Mouse (Mus musculus) left cerebral cortex, postnatal 10 days (tissue): ENCODE data around the gene Rab6a. TPM values are rescaled to one million over a fixed set of nuclear protein-coding genes. Genes with fewer than 3 reads are reported as not detected.

Source experiments
- DNase-seq, 2 experiments: peaks; one replicate each; pipeline ENCODE4 v3.0.0; 2021 to 2022; ENCODE audit warnings: low spot score in 2 of 2, mixed read lengths in 1 of 2; ENCODE audit errors: extremely low spot score in 1 of 2
- intact Hi-C: fragments of 180-260 bp; cut with DNase I; formaldehyde crosslinking; loops from one replicate; pipeline ENCODE4 v1.15.1; 2025
- total RNA-seq, 2 experiments: library from RNA; stranded (reverse); gene quantifications; 2 replicates each; pipeline ENCODE4 v1.2.3; 2021

Gene Rab6a
- total RNA-seq, 2 experiments from 2014 or later = 386 to 392 TPM

- intact Hi-C loops = no loop called here
- DNase-seq = no peak
These were observed 63.4 kb downstream of the Rab6a start for GRCm38 (mm10) chr7:100670646-100671045.

GRCm38 (mm10) chr7:100673452-100673851 is 66.2 kb downstream of the Rab6a start:
- DNase-seq = no peak

GRCm38 (mm10) chr7:100674941-100675340 is 67.7 kb downstream of the Rab6a start:
- intact Hi-C loops = no loop called here

More at GRCm38 (mm10) chr7:100673452-100673851, 66.2 kb downstream of the Rab6a start:
- intact Hi-C loops = no loop called here

GRCm38 (mm10) chr7:100678052-100678451 is 70.8 kb downstream of the Rab6a start:
- DNase-seq = no peak
- intact Hi-C loops = no loop called here

More at GRCm38 (mm10) chr7:100674941-100675340, 67.7 kb downstream of the Rab6a start:
- no peak for DNase-seq

- intact Hi-C loops = no loop called here
- no peak for DNase-seq
These were observed 72.0 kb downstream of the Rab6a start for GRCm38 (mm10) chr7:100678948-100679880.

GRCm38 (mm10) chr7:100681132-100681531 is 73.9 kb downstream of the Rab6a start:
- no peak for DNase-seq
- intact Hi-C loops = loop anchor here (5.0 to 10.0 kb wide), 3 partner anchors 34 to 184 kb away; partner anchors contain the start of gene Relt

GRCm38 (mm10) chr7:100683241-100683640 is 76.0 kb downstream of the Rab6a start:
- intact Hi-C loops = loop anchor here (5.0 to 10.0 kb wide), 3 partner anchors 36 to 182 kb away; partner anchors contain the start of gene Relt
- DNase-seq = no peak

- intact Hi-C loops = loop anchor here (5.0 to 10.0 kb wide), 3 partner anchors 37 to 181 kb away; partner anchors contain the start of gene Relt
These were observed 76.9 kb downstream of the Rab6a start for GRCm38 (mm10) chr7:100684081-100684480.

GRCm38 (mm10) chr7:100684538-100684937 is 77.3 kb downstream of the Rab6a start:
- peak; percentile 53 to 67 for DNase-seq
- intact Hi-C loops = loop anchor here (5.0 to 10.0 kb wide), 3 partner anchors 37 to 180 kb away; partner anchors contain the start of gene Relt

More at GRCm38 (mm10) chr7:100684081-100684480, 76.9 kb downstream of the Rab6a start:
- no peak for DNase-seq

- intact Hi-C loops = loop anchor here (5.0 to 10.0 kb wide), 2 partner anchors 132 to 179 kb away; partner anchors contain the start of gene Relt
- peak; percentile 52 to 84 for DNase-seq
These were observed 78.1 kb downstream of the Rab6a start for GRCm38 (mm10) chr7:100685061-100686030.

- DNase-seq = no peak
- intact Hi-C loops = loop anchor here (5.0 to 10.0 kb wide), 2 partner anchors 129 to 176 kb away; partner anchors contain the start of gene Relt
These were observed 81.3 kb downstream of the Rab6a start for GRCm38 (mm10) chr7:100688471-100688870.

Other genes with a start within 250 kb of the Rab6a start
- gene C2cd3, start 235.2 kb upstream of the Rab6a start, total RNA-seq = 10 to 100 TPM; 12.4 to 15.2 TPM
- gene Ppme1, start 235.1 kb upstream of the Rab6a start, total RNA-seq = 100 to 1,000 TPM; 125 to 131 TPM
- gene Ucp3, start 134.4 kb upstream of the Rab6a start, total RNA-seq = under 1 TPM; 0.69 to 0.79 TPM
- gene Ucp2, start 114.1 kb upstream of the Rab6a start, total RNA-seq = 10 to 100 TPM; 57.7 to 80.5 TPM
- gene Dnajb13, start 92.5 kb upstream of the Rab6a start, total RNA-seq = under 1 TPM; 0.47 to 0.54 TPM
- gene Coa4, start 70.3 kb upstream of the Rab6a start, total RNA-seq = 1 to 10 TPM; 7.8 to 9.0 TPM
- gene Mrpl48, start 891 bp downstream of the Rab6a start, total RNA-seq = 10 to 100 TPM; 48.5 to 55.5 TPM
- gene Plekhb1, start 55.0 kb downstream of the Rab6a start, total RNA-seq = 10 to 100 TPM; 27.2 to 30.9 TPM
- gene Fam168a, start 99.2 kb downstream of the Rab6a start, total RNA-seq = 100 to 1,000 TPM; 267 to 276 TPM